Mouse (Mus musculus): Measurements from ENCODE around the gene Aasdhppt. TPM values are rescaled to one million over a fixed set of nuclear protein-coding genes. Genes with fewer than 3 reads are reported as not detected.

Aasdhppt gene
- polyA plus RNA-seq, 1 experiment from 2014 or later: 31.5 TPM

GRCm38 (mm10) chr9:4304867-4305266, 4.4 kb downstream of the Aasdhppt start:
- 63% methylated on average over 1 of the region's 1 CpGs for WGBS

GRCm38 (mm10) chr9:4300466-4300865, 8.8 kb downstream of the Aasdhppt start:
- no peaks in the 10 kb centered on the region for H3K4me1 ChIP-seq (replicated peaks; ENCODE audit: control insufficient read depth, insufficient read depth, low read length)
- H3K9me3 ChIP-seq (ENCODE audit: control insufficient read depth, low read length): no peaks in the 10 kb centered on the region
- DNase-seq (ENCODE audit: low spot score): no peak
- ATAC-seq (replicated peaks; ENCODE audit: low FRiP score, low TSS enrichment, low read depth): no peak
- no peak overlapping the region for H3K4me3 ChIP-seq (ENCODE audit: low read depth, low read length)
- H3K4me2 ChIP-seq (ENCODE audit: low read length): no peak overlapping the region
- 83% methylated on average over 2 of the region's 2 CpGs for WGBS
- H3K27ac ChIP-seq (ENCODE audit: low read depth): no peak overlapping the region
- no peaks in the 10 kb centered on the region for H3K27me3 ChIP-seq (replicated peaks; ENCODE audit: control insufficient read depth, insufficient read depth, low read length)
- H3K36me3 ChIP-seq (ENCODE audit: control insufficient read depth, insufficient read depth, low read length): peaks cover 33% of the 10 kb centered on the region
- no peak overlapping the region for H3K9ac ChIP-seq (ENCODE audit: low read length)

More at GRCm38 (mm10) chr9:4304867-4305266, 4.4 kb downstream of the Aasdhppt start:
- no peak overlapping the region for H3K4me2 ChIP-seq (ENCODE audit: low read length)
- H3K9me3 ChIP-seq (ENCODE audit: control insufficient read depth, low read length): no peaks in the 10 kb centered on the region
- H3K27me3 ChIP-seq (replicated peaks; ENCODE audit: control insufficient read depth, insufficient read depth, low read length): no peaks in the 10 kb centered on the region
- H3K4me1 ChIP-seq (replicated peaks; ENCODE audit: control insufficient read depth, insufficient read depth, low read length): peaks cover 7% of the 10 kb centered on the region; the same call in 1 of the 2 replicates
- peaks cover 17% of the 10 kb centered on the region; the same call in 1 of the 2 replicates for H3K36me3 ChIP-seq (ENCODE audit: control insufficient read depth, insufficient read depth, low read length)
- no peak overlapping the region for H3K9ac ChIP-seq (ENCODE audit: low read length)
- ATAC-seq (replicated peaks; ENCODE audit: low FRiP score, low TSS enrichment, low read depth) (no peak), DNase-seq (ENCODE audit: low spot score) (no peak)
- H3K27ac ChIP-seq (ENCODE audit: low read depth): no peak overlapping the region
- H3K4me3 ChIP-seq (ENCODE audit: low read depth, low read length): no peak overlapping the region

DNA sequence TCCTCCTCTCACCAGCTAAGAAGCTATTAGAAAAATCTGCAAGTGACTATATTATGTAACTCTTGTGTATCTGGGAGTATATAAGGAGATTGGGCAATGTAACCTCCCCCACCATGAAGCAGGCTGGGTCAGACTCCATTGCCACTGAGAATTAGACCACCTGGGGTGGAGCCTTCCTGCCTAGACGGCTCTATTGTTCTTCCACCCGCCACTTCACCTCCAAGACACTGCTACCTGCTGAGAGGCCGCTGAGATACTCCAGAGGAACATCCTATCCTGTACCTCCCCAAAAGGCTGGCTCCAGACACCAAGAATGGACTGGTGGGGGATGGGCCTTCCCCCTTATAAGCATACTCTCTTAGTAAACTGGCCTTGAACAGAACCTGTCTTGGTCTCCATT, 25.4 kb downstream of the Aasdhppt start:
- no peaks in the 10 kb centered on the region for H3K27me3 ChIP-seq (replicated peaks; ENCODE audit: control insufficient read depth, insufficient read depth, low read length)
- no peak overlapping the region for H3K4me2 ChIP-seq (ENCODE audit: low read length)
- no peak overlapping the region for H3K9ac ChIP-seq (ENCODE audit: low read length)
- H3K36me3 ChIP-seq (ENCODE audit: control insufficient read depth, insufficient read depth, low read length): peaks cover 5% of the 10 kb centered on the region; the same call in 1 of the 2 replicates
- ATAC-seq (replicated peaks; ENCODE audit: low FRiP score, low TSS enrichment, low read depth) (no peak), DNase-seq (ENCODE audit: low spot score) (no peak)
- H3K4me3 ChIP-seq (ENCODE audit: low read depth, low read length): no peak overlapping the region
- H3K4me1 ChIP-seq (replicated peaks; ENCODE audit: control insufficient read depth, insufficient read depth, low read length): no peaks in the 10 kb centered on the region
- H3K27ac ChIP-seq (ENCODE audit: low read depth): no peak overlapping the region
- H3K9me3 ChIP-seq (ENCODE audit: control insufficient read depth, low read length): no peaks in the 10 kb centered on the region
- 44% methylated on average over 3 of the region's 3 CpGs for WGBS

DNA sequence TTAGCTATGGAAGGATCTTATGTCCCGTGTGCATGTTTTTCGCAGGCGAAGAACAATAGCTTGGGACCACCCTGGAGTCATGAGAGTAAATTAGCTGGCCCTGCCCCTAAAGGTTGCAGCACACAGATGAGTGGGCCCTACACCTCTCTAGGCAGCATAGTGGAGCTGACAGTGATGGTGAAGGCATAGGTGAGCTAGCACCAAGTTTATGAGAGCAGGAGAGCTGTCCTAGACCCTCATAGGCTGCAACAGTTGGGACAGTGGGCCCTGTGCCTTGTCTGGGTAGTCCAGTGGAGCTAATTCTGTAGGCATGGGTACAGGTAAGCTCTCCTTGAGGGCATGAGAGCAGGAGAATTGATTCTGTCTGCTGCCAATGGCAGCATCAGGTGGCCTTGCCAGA, 42.4 kb downstream of the Aasdhppt start:
- Histone ChIP-seq H3K4me2 (ENCODE audit: low read length) (no peak overlapping the region), H3K9me3 (ENCODE audit: control insufficient read depth, low read length) (no peaks in the 10 kb centered on the region), H3K27me3 (replicated peaks; ENCODE audit: control insufficient read depth, insufficient read depth, low read length) (no peaks in the 10 kb centered on the region), H3K36me3 (ENCODE audit: control insufficient read depth, insufficient read depth, low read length) (no peaks in the 10 kb centered on the region), H3K9ac (ENCODE audit: low read length) (no peak overlapping the region), H3K4me1 (replicated peaks; ENCODE audit: control insufficient read depth, insufficient read depth, low read length) (no peaks in the 10 kb centered on the region), H3K27ac (ENCODE audit: low read depth) (no peak overlapping the region), H3K4me3 (ENCODE audit: low read depth, low read length) (no peak overlapping the region)
- no peak for ATAC-seq (replicated peaks; ENCODE audit: low FRiP score, low TSS enrichment, low read depth)
- whole genome bisulfite sequencing: 93% methylated on average over 3 of the region's 3 CpGs
- no peak for DNase-seq (ENCODE audit: low spot score)

GRCm38 (mm10) chr9:4260746-4261090, 48.6 kb downstream of the Aasdhppt start:
- DNase-seq (ENCODE audit: low spot score): no peak
- no peaks in the 10 kb centered on the region for H3K27me3 ChIP-seq (replicated peaks; ENCODE audit: control insufficient read depth, insufficient read depth, low read length)
- H3K4me2 ChIP-seq (ENCODE audit: low read length): no peak overlapping the region
- H3K36me3 ChIP-seq (ENCODE audit: control insufficient read depth, insufficient read depth, low read length): no peaks in the 10 kb centered on the region
- no peak overlapping the region for H3K9ac ChIP-seq (ENCODE audit: low read length)
- no peak for ATAC-seq (replicated peaks; ENCODE audit: low FRiP score, low TSS enrichment, low read depth)
- no peak overlapping the region for H3K4me3 ChIP-seq (ENCODE audit: low read depth, low read length)
- WGBS: 50% methylated on average over 12 of the region's 12 CpGs
- H3K4me1 ChIP-seq (replicated peaks; ENCODE audit: control insufficient read depth, insufficient read depth, low read length): no peaks in the 10 kb centered on the region
- peaks cover 18% of the 10 kb centered on the region for H3K9me3 ChIP-seq (ENCODE audit: control insufficient read depth, low read length)
- no peak overlapping the region for H3K27ac ChIP-seq (ENCODE audit: low read depth)

DNA sequence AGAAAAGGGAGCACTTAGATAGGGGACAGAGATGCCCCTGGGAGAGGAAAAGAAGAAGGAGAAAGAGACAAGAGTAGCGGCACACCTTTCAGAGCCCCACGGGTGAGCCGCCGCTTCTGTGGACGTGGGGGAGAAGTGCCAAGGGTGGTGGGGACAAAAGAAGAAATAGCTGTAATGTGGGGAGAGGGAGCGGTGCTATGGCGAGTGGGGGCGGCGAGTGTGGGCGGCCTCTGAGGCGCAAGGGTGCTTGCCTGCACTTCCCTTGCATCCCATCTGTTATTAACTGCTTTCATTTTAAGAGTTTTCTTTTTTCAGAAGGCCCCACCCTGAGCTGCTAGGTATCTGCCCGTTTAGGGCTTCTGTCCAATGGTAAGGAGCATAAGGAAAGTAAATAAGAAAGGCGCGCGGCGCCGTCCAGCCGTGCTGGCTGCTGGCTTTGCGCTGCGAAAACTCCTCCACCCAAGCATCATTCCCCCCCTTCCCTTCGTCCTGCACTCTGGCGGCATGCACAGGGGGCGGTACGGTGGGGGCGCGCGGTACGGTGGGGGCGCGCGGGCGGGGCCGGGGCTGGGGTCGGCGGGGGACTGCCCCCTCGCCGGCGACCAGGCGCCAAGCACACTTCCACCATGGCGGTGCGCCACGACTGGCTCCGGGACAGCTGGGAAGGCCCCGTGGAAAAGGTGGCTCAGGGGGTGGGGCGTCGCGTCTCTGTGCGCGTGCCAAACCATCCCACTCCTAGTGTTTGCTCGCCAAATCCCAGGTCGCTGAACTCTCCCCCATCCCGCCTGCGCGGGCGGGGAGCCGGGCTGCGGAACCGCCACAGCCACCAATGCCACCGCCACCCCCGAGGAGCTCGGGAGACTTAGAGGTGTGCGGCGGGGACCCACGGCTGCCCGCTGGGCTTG, 49.2 kb downstream of the Aasdhppt start:
- no peak overlapping the region for H3K4me2 ChIP-seq (ENCODE audit: low read length)
- H3K9ac ChIP-seq (ENCODE audit: low read length): no peak overlapping the region
- no peak; the same call in 1 of the 2 replicates for ATAC-seq (replicated peaks; ENCODE audit: low FRiP score, low TSS enrichment, low read depth)
- peaks cover 18% of the 10 kb centered on the region for H3K9me3 ChIP-seq (ENCODE audit: control insufficient read depth, low read length)
- no peaks in the 10 kb centered on the region for H3K27me3 ChIP-seq (replicated peaks; ENCODE audit: control insufficient read depth, insufficient read depth, low read length)
- DNase-seq (ENCODE audit: low spot score): no peak
- H3K4me3 ChIP-seq (ENCODE audit: low read depth, low read length): no peak overlapping the region
- WGBS: 57% methylated on average over 62 of the region's 65 CpGs
- no peaks in the 10 kb centered on the region for H3K36me3 ChIP-seq (ENCODE audit: control insufficient read depth, insufficient read depth, low read length)
- no peaks in the 10 kb centered on the region for H3K4me1 ChIP-seq (replicated peaks; ENCODE audit: control insufficient read depth, insufficient read depth, low read length)
- no peak overlapping the region for H3K27ac ChIP-seq (ENCODE audit: low read depth)

GRCm38 (mm10) chr9:4259074-4259473, 50.2 kb downstream of the Aasdhppt start:
- peaks cover 18% of the 10 kb centered on the region for H3K9me3 ChIP-seq (ENCODE audit: control insufficient read depth, low read length)
- no peak overlapping the region for H3K27ac ChIP-seq (ENCODE audit: low read depth)
- no peak overlapping the region for H3K4me3 ChIP-seq (ENCODE audit: low read depth, low read length)
- ATAC-seq (replicated peaks; ENCODE audit: low FRiP score, low TSS enrichment, low read depth): 0 out of 2 replicates have a peak, but pooled peaks have one; percentile 36
- H3K36me3 ChIP-seq (ENCODE audit: control insufficient read depth, insufficient read depth, low read length): no peaks in the 10 kb centered on the region
- H3K9ac ChIP-seq (ENCODE audit: low read length): no peak overlapping the region
- no peak for DNase-seq (ENCODE audit: low spot score)
- H3K4me1 ChIP-seq (replicated peaks; ENCODE audit: control insufficient read depth, insufficient read depth, low read length): no peaks in the 10 kb centered on the region
- H3K27me3 ChIP-seq (replicated peaks; ENCODE audit: control insufficient read depth, insufficient read depth, low read length): no peaks in the 10 kb centered on the region
- H3K4me2 ChIP-seq (ENCODE audit: low read length): no peak overlapping the region
- 94% methylated on average over 10 of the region's 10 CpGs for WGBS
